Mouse (Mus musculus) hindbrain, embryonic 11.5 days (tissue): Measurements from ENCODE around the gene Crocc. TPM values are rescaled to one million over a fixed set of nuclear protein-coding genes. Genes with fewer than 3 reads are reported as not detected.

Experiments
- ATAC-seq: fragments of 200-750 bp; cut with Nextera tagmentation; 2 replicates; pipeline ENCODE4 v1.8.0; 2017; ENCODE audit warnings: mild to moderate bottlenecking, moderate TSS enrichment, moderate library complexity; ENCODE audit not compliant: low FRiP score
- DNase-seq: peaks from one replicate; pipeline ENCODE4 v3.0.0-alpha.2; 2015; ENCODE audit warnings: low spot score
- H3K27ac ChIP-seq: fragments of 300-500 bp; sonication (generic); 2 replicates; pipeline ENCODE4 v1.5.1; 2014; ENCODE audit warnings: mild to moderate bottlenecking, low read depth, low read length
- H3K27me3 ChIP-seq: fragments of 300-500 bp; sonication (generic); 2 replicates; pipeline ENCODE4 v1.6.1; 2014; ENCODE audit warnings: mild to moderate bottlenecking, low read length, moderate library complexity, mixed read lengths; ENCODE audit not compliant: control insufficient read depth, insufficient read depth
- H3K36me3 ChIP-seq: fragments of 300-500 bp; sonication (generic); 2 replicates; pipeline ENCODE4 v1.6.1; 2014; ENCODE audit warnings: mild to moderate bottlenecking, low read length, moderate library complexity, mixed read lengths; ENCODE audit not compliant: control insufficient read depth, insufficient read depth
- H3K4me1 ChIP-seq: fragments of 300-500 bp; sonication (generic); replicated peaks from 2 replicates; pipeline ENCODE4 v1.6.1; 2014; ENCODE audit warnings: low read length, mixed read lengths; ENCODE audit not compliant: control insufficient read depth, insufficient read depth
- H3K4me2 ChIP-seq: fragments of 300-500 bp; sonication (generic); replicated peaks from 2 replicates; pipeline ENCODE4 v1.6.1; 2014; ENCODE audit warnings: mild to moderate bottlenecking, low read depth, low read length
- H3K4me3 ChIP-seq: fragments of 300-500 bp; sonication (generic); 2 replicates; pipeline ENCODE4 v1.5.1; 2014; ENCODE audit warnings: low read depth, low read length
- H3K9ac ChIP-seq: fragments of 300-500 bp; sonication (generic); 2 replicates; pipeline ENCODE4 v1.6.1; 2014; ENCODE audit warnings: low read depth, low read length
- H3K9me3 ChIP-seq: fragments of 300-500 bp; sonication (generic); 2 replicates; pipeline ENCODE4 v1.6.1; 2016; ENCODE audit warnings: low read length; ENCODE audit not compliant: control insufficient read depth
- WGBS: fragments of 180-500 bp; shearing (Covaris S2); extraction: QIAGEN DNeasy Blood & Tissue Kit; methylation state at CpG from one replicate; pipeline ENCODE4 v1.1.7; 2014; 5-methylcytosine and 5-hydroxymethylcytosine counted together
- polyA plus RNA-seq: library from polyadenylated mRNA; unstranded; fragments of >200 nt; fragmentation: Nextera tagmentation; extraction: Ambion mirVana; gene quantifications from 2 replicates; pipeline ENCODE4 v1.2.1, GENCODE M21; 2014

The Crocc gene
- polyA plus RNA-seq, 1 experiment from 2014 or later, result 7.6 TPM

- Histone ChIP-seq H3K4me3 (no peak overlapping the region), H3K36me3 (peaks cover 8% of the 10 kb centered on the region; the same call in 1 of the 2 replicates), H3K27me3 (no peaks in the 10 kb centered on the region), H3K4me1 (peaks cover 20% of the 10 kb centered on the region), H3K4me2 (no peak overlapping the region), H3K9me3 (no peaks in the 10 kb centered on the region), H3K9ac (no peak overlapping the region), H3K27ac (no peak overlapping the region)
- 22% methylated on average over 8 of the region's 8 CpGs for WGBS
- DNase-seq, result peak; percentile 83
- ATAC-seq, result peak; percentile 55; the same call in 1 of the 2 replicates
These were observed 15.5 kb downstream of the Crocc start for GRCm38 (mm10) chr4:141044816-141045215.

- no peak overlapping the region for H3K9ac ChIP-seq
- no peaks in the 10 kb centered on the region for H3K4me1 ChIP-seq
- no peaks in the 10 kb centered on the region for H3K27me3 ChIP-seq
- peaks cover 4% of the 10 kb centered on the region; the same call in 1 of the 2 replicates for H3K36me3 ChIP-seq
- no peaks in the 10 kb centered on the region for H3K9me3 ChIP-seq
- no peak for DNase-seq
- WGBS, result 58% methylated on average over 12 of the region's 12 CpGs
- no peak for ATAC-seq
- no peak overlapping the region for H3K27ac ChIP-seq
- no peak overlapping the region for H3K4me3 ChIP-seq
- H3K4me2 ChIP-seq, result no peak overlapping the region
These were observed 19.2 kb downstream of the Crocc start for GRCm38 (mm10) chr4:141041117-141041516.

GRCm38 (mm10) chr4:141033606-141034549, 26.5 kb downstream of the Crocc start:
- DNase-seq (no peak), ATAC-seq (no peak)
- 85% methylated on average over 27 of the region's 27 CpGs for WGBS
- no peaks in the 10 kb centered on the region for H3K9me3 ChIP-seq
- no peaks in the 10 kb centered on the region for H3K4me1 ChIP-seq
- no peak overlapping the region for H3K9ac ChIP-seq
- no peak overlapping the region for H3K27ac ChIP-seq
- no peak overlapping the region for H3K4me3 ChIP-seq
- H3K36me3 ChIP-seq, result peaks cover 2% of the 10 kb centered on the region; the same call in 1 of the 2 replicates
- no peak overlapping the region for H3K4me2 ChIP-seq
- H3K27me3 ChIP-seq, result no peaks in the 10 kb centered on the region

- H3K27ac ChIP-seq, result no peak overlapping the region
- WGBS, result 15% methylated on average over 6 of the region's 6 CpGs
- no peaks in the 10 kb centered on the region for H3K4me1 ChIP-seq
- H3K4me3 ChIP-seq, result no peak overlapping the region
- H3K9ac ChIP-seq, result no peak overlapping the region
- no peaks in the 10 kb centered on the region for H3K27me3 ChIP-seq
- no peaks in the 10 kb centered on the region for H3K9me3 ChIP-seq
- peaks cover 2% of the 10 kb centered on the region; the same call in 1 of the 2 replicates for H3K36me3 ChIP-seq
- peak; percentile 57; the same call in 1 of the 2 replicates for ATAC-seq
- DNase-seq, result peak; percentile 89
- H3K4me2 ChIP-seq, result no peak overlapping the region
These were observed 28.6 kb downstream of the Crocc start for GRCm38 (mm10) chr4:141031733-141032132.

GRCm38 (mm10) chr4:141030541-141031206, 29.7 kb downstream of the Crocc start:
- Histone ChIP-seq H3K9me3 (no peaks in the 10 kb centered on the region), H3K36me3 (peaks cover 2% of the 10 kb centered on the region; the same call in 1 of the 2 replicates), H3K4me1 (no peaks in the 10 kb centered on the region), H3K27ac (no peak overlapping the region), H3K4me2 (no peak overlapping the region), H3K4me3 (no peak overlapping the region), H3K9ac (no peak overlapping the region), H3K27me3 (no peaks in the 10 kb centered on the region)
- whole genome bisulfite sequencing, result 90% methylated on average over 17 of the region's 18 CpGs
- ATAC-seq (no peak), DNase-seq (no peak)

- Histone ChIP-seq H3K4me3 (no peak overlapping the region), H3K4me1 (peaks cover 19% of the 10 kb centered on the region), H3K27me3 (no peaks in the 10 kb centered on the region), H3K9me3 (no peaks in the 10 kb centered on the region), H3K4me2 (no peak overlapping the region), H3K36me3 (0 out of 2 replicates have a peak, but pooled peaks cover 2% of the 10 kb centered on the region), H3K9ac (no peak overlapping the region), H3K27ac (no peak overlapping the region)
- no peak for DNase-seq
- ATAC-seq, result no peak
- WGBS, result 77% methylated on average over 27 of the region's 27 CpGs
These were observed 35.4 kb downstream of the Crocc start for GRCm38 (mm10) chr4:141024992-141025391.

- ATAC-seq, result no peak
- WGBS, result 82% methylated on average over 9 of the region's 9 CpGs
- H3K27me3 ChIP-seq, result no peaks in the 10 kb centered on the region
- no peak overlapping the region for H3K4me3 ChIP-seq
- no peak overlapping the region for H3K9ac ChIP-seq
- no peak for DNase-seq
- H3K9me3 ChIP-seq, result no peaks in the 10 kb centered on the region
- H3K4me2 ChIP-seq, result no peak overlapping the region
- no peaks in the 10 kb centered on the region for H3K36me3 ChIP-seq
- H3K4me1 ChIP-seq, result peaks cover 19% of the 10 kb centered on the region
- H3K27ac ChIP-seq, result no peak overlapping the region
These were observed 36.3 kb downstream of the Crocc start for GRCm38 (mm10) chr4:141024052-141024451.

- Histone ChIP-seq H3K27me3 (no peaks in the 10 kb centered on the region), H3K9ac (0 out of 2 replicates have a peak overlapping the region, but pooled peaks have one; percentile 0), H3K9me3 (no peaks in the 10 kb centered on the region), H3K4me1 (peaks cover 19% of the 10 kb centered on the region), H3K27ac (peak overlapping the region; percentile 89), H3K4me3 (no peak overlapping the region), H3K4me2 (no peak overlapping the region), H3K36me3 (0 out of 2 replicates have a peak, but pooled peaks cover 3% of the 10 kb centered on the region)
- DNase-seq (no peak), ATAC-seq (peak; percentile 41)
- WGBS, result 61% methylated on average over 11 of the region's 11 CpGs
These were observed 38.8 kb downstream of the Crocc start for GRCm38 (mm10) chr4:141021614-141021929.
